Mouse (Mus musculus) thymus, adult 2 months (tissue): Measurements from ENCODE around the gene St6galnac5.

Source experiments
- CTCF ChIP-seq: fragments of 200-500 bp; IDR thresholded peaks from 2 replicates; pipeline ENCODE4 v1.5.1; 2012; ENCODE audit warnings: mild to moderate bottlenecking, control low read depth, low read length, moderate library complexity, borderline replicate concordance; ENCODE audit not compliant: control insufficient read depth, poor library complexity, insufficient read depth; ENCODE audit errors: extremely low read depth
- POLR2A ChIP-seq: fragments of 200-500 bp; IDR thresholded peaks from 2 replicates; pipeline ENCODE4 v1.6.1; 2012; ENCODE audit warnings: mild to moderate bottlenecking, low read length, control low read depth, moderate library complexity; ENCODE audit not compliant: control insufficient read depth, poor library complexity, insufficient read depth; ENCODE audit errors: extremely low read depth

DNA sequence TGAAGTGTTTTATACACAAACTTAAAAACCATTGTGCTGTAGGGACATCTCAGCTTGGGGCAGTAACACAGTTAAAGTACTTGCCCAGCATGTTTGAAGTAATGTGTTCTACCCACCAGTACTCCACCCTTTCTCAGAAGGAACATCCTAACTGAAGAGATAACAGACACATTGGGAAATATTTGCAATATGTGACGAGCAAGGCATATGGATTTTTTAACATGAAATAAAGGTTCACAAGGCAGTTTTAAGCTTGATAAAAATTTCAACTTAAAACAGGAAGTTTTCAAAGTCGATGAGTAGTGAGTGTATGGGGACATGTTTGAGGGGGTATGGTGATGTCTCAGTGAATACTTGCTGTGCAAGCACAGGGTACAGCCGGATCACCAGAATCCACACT lies 45.7 kb downstream of the St6galnac5 start:
- TF ChIP-seq POLR2A (no peak), CTCF (no peak)
